Mouse (Mus musculus) heart, embryonic 15.5 days (tissue): Measurements from ENCODE around the gene Scap. TPM values are rescaled to one million over a fixed set of nuclear protein-coding genes. Genes with fewer than 3 reads are reported as not detected.
"Not testable (repeated sequence)": the region's sequence is repeated elsewhere in the genome, so short reads cannot be mapped to it uniquely, and the experiment has no call there.

Source experiments
- ATAC-seq: fragments of 200-750 bp; cut with Nextera tagmentation; replicated peaks from 2 replicates; pipeline ENCODE4 v1.8.0; 2017; ENCODE audit warnings: low read depth, moderate TSS enrichment; ENCODE audit not compliant: insufficient number of reproducible peaks, insufficient read depth, low FRiP score
- H3K27ac ChIP-seq: fragments of 300-500 bp; sonication (generic); 2 replicates; pipeline ENCODE4 v1.5.1; 2015; ENCODE audit warnings: mild to moderate bottlenecking, inconsistent platforms
- H3K27me3 ChIP-seq: fragments of 300-500 bp; sonication (generic); 2 replicates; pipeline ENCODE4 v1.6.1; 2015; ENCODE audit warnings: inconsistent platforms
- H3K36me3 ChIP-seq: fragments of 300-500 bp; sonication (generic); 2 replicates; pipeline ENCODE4 v1.6.1; 2015; ENCODE audit warnings: mild to moderate bottlenecking, inconsistent platforms
- H3K4me1 ChIP-seq: fragments of 300-500 bp; sonication (generic); replicated peaks from 2 replicates; pipeline ENCODE4 v1.6.1; 2015; ENCODE audit warnings: inconsistent platforms
- H3K4me2 ChIP-seq: fragments of 300-500 bp; sonication (generic); 2 replicates; pipeline ENCODE4 v1.6.1; 2015; ENCODE audit warnings: inconsistent platforms, mild to moderate bottlenecking, moderate library complexity
- H3K4me3 ChIP-seq: fragments of 300-500 bp; sonication (generic); 2 replicates; pipeline ENCODE4 v1.5.1; 2015; ENCODE audit warnings: mild to moderate bottlenecking, inconsistent platforms
- H3K9ac ChIP-seq: fragments of 300-500 bp; sonication (generic); 2 replicates; pipeline ENCODE4 v1.6.1; 2015; ENCODE audit warnings: mild to moderate bottlenecking, inconsistent platforms
- H3K9me3 ChIP-seq: fragments of 300-500 bp; sonication (generic); replicated peaks from 2 replicates; pipeline ENCODE4 v1.6.1; 2016; ENCODE audit warnings: inconsistent platforms
- WGBS: fragments of 180-500 bp; shearing (Covaris S2); methylation state at CpG from one replicate; pipeline ENCODE4 v1.1.7; 2015; ENCODE audit warnings: mixed read lengths; 5-methylcytosine and 5-hydroxymethylcytosine counted together
- polyA plus RNA-seq: library from polyadenylated mRNA; unstranded; fragments of >200 nt; fragmentation: Nextera tagmentation; extraction: Ambion mirVana; gene quantifications from 2 replicates; pipeline ENCODE4 v1.2.1, GENCODE M21; 2015

Gene Scap
- polyA plus RNA-seq, 1 experiment from 2014 or later, result 17.5 TPM

GRCm38 (mm10) chr9:110314706-110315105, 18.4 kb upstream of the Scap start:
- no peaks in the 10 kb centered on the region for H3K9me3 ChIP-seq
- no peak overlapping the region for H3K4me3 ChIP-seq
- no peak overlapping the region for H3K4me2 ChIP-seq
- peaks cover 30% of the 10 kb centered on the region; the same call in 1 of the 2 replicates for H3K36me3 ChIP-seq
- no peaks in the 10 kb centered on the region for H3K4me1 ChIP-seq
- H3K27ac ChIP-seq, result no peak overlapping the region
- WGBS, result 72% methylated on average over 5 of the region's 5 CpGs
- ATAC-seq, result no peak
- no peak overlapping the region for H3K9ac ChIP-seq
- H3K27me3 ChIP-seq, result no peaks in the 10 kb centered on the region

GRCm38 (mm10) chr9:110315410-110315809, 17.7 kb upstream of the Scap start:
- Histone ChIP-seq H3K4me1 (no peaks in the 10 kb centered on the region), H3K9me3 (no peaks in the 10 kb centered on the region), H3K4me3 (no peak overlapping the region), H3K4me2 (no peak overlapping the region), H3K9ac (no peak overlapping the region), H3K36me3 (peaks cover 24% of the 10 kb centered on the region; the same call in 1 of the 2 replicates), H3K27ac (no peak overlapping the region), H3K27me3 (no peaks in the 10 kb centered on the region)
- 89% methylated on average over 6 of the region's 6 CpGs for WGBS
- no peak for ATAC-seq

DNA sequence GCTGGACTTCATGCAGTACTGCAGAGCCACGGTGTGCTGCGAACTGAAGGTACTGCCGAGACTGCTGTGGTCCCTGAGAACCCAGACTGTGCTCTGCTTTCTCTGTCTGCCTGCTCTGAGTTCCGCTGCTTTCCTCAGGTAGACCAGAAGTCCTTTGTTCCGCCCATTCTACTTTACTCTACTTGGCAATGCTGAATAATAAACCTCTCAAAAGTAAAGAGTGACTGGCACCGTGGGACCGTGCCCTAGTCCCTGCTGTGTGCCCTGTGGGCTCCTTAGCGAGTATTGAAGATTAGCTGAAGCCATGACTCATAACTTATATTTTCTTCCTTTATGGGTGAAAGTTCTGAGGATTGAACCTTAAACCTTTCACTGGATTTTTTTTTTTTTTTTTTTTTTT, 17.2 kb upstream of the Scap start:
- H3K4me3 ChIP-seq, result no peak overlapping the region
- H3K4me2 ChIP-seq, result no peak overlapping the region
- ATAC-seq, result no peak
- H3K27me3 ChIP-seq, result no peaks in the 10 kb centered on the region
- H3K36me3 ChIP-seq, result peaks cover 19% of the 10 kb centered on the region; the same call in 1 of the 2 replicates
- H3K9ac ChIP-seq, result no peak overlapping the region
- H3K4me1 ChIP-seq, result no peaks in the 10 kb centered on the region
- no peaks in the 10 kb centered on the region for H3K9me3 ChIP-seq
- 90% methylated on average over 8 of the region's 8 CpGs for WGBS
- H3K27ac ChIP-seq, result no peak overlapping the region

DNA sequence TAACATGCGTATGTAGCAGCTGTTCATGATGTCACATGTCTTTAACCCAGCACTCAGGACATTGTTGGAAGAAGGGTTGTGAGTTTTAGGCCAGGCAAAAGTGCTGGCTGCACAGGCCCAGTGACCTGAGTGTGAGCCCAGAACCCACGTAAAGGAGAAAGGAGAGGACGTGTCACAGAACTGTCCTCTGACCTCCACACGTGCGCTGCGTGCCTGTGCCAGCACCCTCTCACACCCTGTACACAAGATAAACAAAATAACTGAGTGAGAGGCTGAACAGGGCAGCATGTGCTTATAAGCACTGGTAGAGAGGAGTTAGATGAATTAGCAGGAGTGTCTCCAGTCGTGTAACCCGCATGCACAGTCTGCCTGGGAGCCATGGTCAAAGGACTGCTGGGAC, 16.6 kb upstream of the Scap start:
- Histone ChIP-seq H3K4me3 (no peak overlapping the region), H3K9ac (no peak overlapping the region), H3K4me1 (no peaks in the 10 kb centered on the region), H3K4me2 (no peak overlapping the region), H3K9me3 (no peaks in the 10 kb centered on the region), H3K27me3 (no peaks in the 10 kb centered on the region), H3K36me3 (peaks cover 22% of the 10 kb centered on the region; the same call in 1 of the 2 replicates), H3K27ac (no peak overlapping the region)
- no peak for ATAC-seq
- WGBS, result 89% methylated on average over 8 of the region's 8 CpGs

GRCm38 (mm10) chr9:110320769-110321168, 12.3 kb upstream of the Scap start:
- Histone ChIP-seq H3K4me3 (no peak overlapping the region), H3K36me3 (peaks cover 16% of the 10 kb centered on the region; the same call in 1 of the 2 replicates), H3K4me1 (no peaks in the 10 kb centered on the region), H3K4me2 (no peak overlapping the region), H3K27ac (no peak overlapping the region), H3K9ac (no peak overlapping the region), H3K9me3 (no peaks in the 10 kb centered on the region), H3K27me3 (no peaks in the 10 kb centered on the region)
- no peak for ATAC-seq
- WGBS, result 90% methylated on average over 10 of the region's 10 CpGs

DNA sequence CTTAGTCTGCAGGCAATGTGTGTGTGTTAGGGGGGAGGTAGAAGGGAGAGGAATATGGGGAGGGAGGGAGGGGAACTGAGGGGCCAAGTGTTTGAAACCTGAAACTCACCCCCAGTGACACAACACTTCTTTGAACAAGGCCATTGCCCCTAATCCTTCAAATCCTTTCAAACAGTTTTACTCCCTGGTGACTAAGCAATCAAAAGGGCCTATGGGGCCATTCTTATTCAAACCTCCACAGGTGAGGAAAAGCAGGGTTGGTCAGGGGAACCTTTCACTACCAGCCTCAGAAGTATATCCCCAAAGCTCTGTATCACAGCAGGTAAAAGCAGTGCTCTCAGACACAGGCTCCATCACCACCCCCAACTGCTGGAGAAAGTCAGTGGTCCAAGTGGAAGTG, 10.1 kb upstream of the Scap start:
- no peak overlapping the region for H3K27ac ChIP-seq
- H3K4me3 ChIP-seq, result no peak overlapping the region
- no peaks in the 10 kb centered on the region for H3K4me1 ChIP-seq
- no peak overlapping the region for H3K9ac ChIP-seq
- H3K4me2 ChIP-seq, result no peak overlapping the region
- H3K36me3 ChIP-seq, result peaks cover 9% of the 10 kb centered on the region; the same call in 1 of the 2 replicates
- no peaks in the 10 kb centered on the region for H3K27me3 ChIP-seq
- H3K9me3 ChIP-seq, result no peaks in the 10 kb centered on the region
- no peak for ATAC-seq

DNA sequence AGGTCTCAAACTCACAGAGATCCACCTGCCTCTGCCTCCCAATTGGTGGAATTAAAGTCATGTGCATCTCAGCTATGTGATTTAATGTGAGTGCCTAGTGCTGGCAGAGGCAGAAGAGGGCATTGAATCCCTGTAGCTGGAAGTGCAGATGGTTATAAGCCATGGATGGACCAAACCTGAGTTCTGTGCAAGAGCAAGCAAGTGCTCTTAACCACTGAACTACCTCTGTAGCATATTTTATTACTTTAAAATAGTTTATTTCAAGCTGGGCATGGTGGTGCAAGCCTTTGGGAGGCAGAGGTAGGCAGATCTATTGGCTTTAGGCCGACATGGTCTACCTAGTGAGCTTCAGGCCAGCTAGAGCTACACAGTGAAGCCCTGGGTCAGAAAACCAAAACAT, 8.9 kb upstream of the Scap start:
- H3K36me3 ChIP-seq, result peaks cover 9% of the 10 kb centered on the region; the same call in 1 of the 2 replicates
- H3K4me2 ChIP-seq, result no peak overlapping the region
- H3K9me3 ChIP-seq, result no peaks in the 10 kb centered on the region
- H3K27ac ChIP-seq, result no peak overlapping the region
- no peaks in the 10 kb centered on the region for H3K27me3 ChIP-seq
- ATAC-seq, result no peak
- H3K9ac ChIP-seq, result no peak overlapping the region
- H3K4me1 ChIP-seq, result no peaks in the 10 kb centered on the region
- 83% methylated on average over 1 of the region's 1 CpGs for WGBS
- H3K4me3 ChIP-seq, result no peak overlapping the region

- ATAC-seq, result no peak
- Histone ChIP-seq H3K36me3 (no peaks in the 10 kb centered on the region), H3K4me1 (0 out of 2 replicates have a peak, but pooled peaks cover 2% of the 10 kb centered on the region), H3K4me2 (no peak overlapping the region), H3K4me3 (no peak overlapping the region), H3K9ac (no peak overlapping the region), H3K27me3 (no peaks in the 10 kb centered on the region), H3K9me3 (no peaks in the 10 kb centered on the region), H3K27ac (no peak overlapping the region)
- 62% methylated on average over 2 of the region's 2 CpGs for WGBS
Observed at GRCm38 (mm10) chr9:110328178-110328577, 4.9 kb upstream of the Scap start.

GRCm38 (mm10) chr9:110328946-110329630, 4.0 kb upstream of the Scap start:
- H3K4me1 ChIP-seq, result peaks cover 7% of the 10 kb centered on the region
- no peaks in the 10 kb centered on the region for H3K27me3 ChIP-seq
- H3K27ac ChIP-seq, result 0 out of 2 replicates have a peak overlapping the region, but pooled peaks have one; percentile 31
- H3K9me3 ChIP-seq, result no peaks in the 10 kb centered on the region
- H3K9ac ChIP-seq, result no peak overlapping the region
- 39% methylated on average over 5 of the region's 5 CpGs for WGBS
- no peak for ATAC-seq
- no peaks in the 10 kb centered on the region for H3K36me3 ChIP-seq
- H3K4me2 ChIP-seq, result peak overlapping the region; percentile 34; the same call in 1 of the 2 replicates
- no peak overlapping the region for H3K4me3 ChIP-seq

- H3K9ac ChIP-seq, result no peak overlapping the region
- no peaks in the 10 kb centered on the region for H3K9me3 ChIP-seq
- H3K27ac ChIP-seq, result 0 out of 2 replicates have a peak overlapping the region, but pooled peaks have one; percentile 31
- no peaks in the 10 kb centered on the region for H3K27me3 ChIP-seq
- peak overlapping the region; percentile 34; the same call in 1 of the 2 replicates for H3K4me2 ChIP-seq
- no peak for ATAC-seq
- WGBS, result 70% methylated on average over 21 of the region's 21 CpGs
- no peaks in the 10 kb centered on the region for H3K36me3 ChIP-seq
- H3K4me1 ChIP-seq, result peaks cover 7% of the 10 kb centered on the region
- H3K4me3 ChIP-seq, result no peak overlapping the region
Observed at GRCm38 (mm10) chr9:110329655-110330054, 3.4 kb upstream of the Scap start.

DNA sequence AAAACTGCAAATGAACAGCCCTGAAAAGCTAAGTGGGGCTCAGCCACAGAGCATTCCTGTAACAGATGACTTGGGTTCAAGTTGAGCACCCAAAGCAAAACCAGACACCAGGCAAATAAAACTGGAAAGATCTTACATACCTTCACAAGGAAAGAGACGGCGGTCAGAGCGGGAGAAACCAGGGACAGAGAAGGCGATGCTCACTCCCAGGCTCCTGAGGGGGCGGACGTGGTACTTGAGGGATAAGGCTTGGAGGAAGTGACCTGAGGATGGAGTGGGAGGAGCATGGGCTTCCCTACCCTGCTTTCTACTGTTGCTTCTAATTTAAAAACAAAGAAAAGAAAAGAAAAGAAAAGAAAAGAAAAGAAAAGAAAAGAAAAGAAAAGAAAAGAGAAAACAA, 2.7 kb upstream of the Scap start:
- Histone ChIP-seq H3K4me3 (no peak overlapping the region), H3K4me1 (peaks cover 7% of the 10 kb centered on the region), H3K27me3 (no peaks in the 10 kb centered on the region), H3K9me3 (no peaks in the 10 kb centered on the region), H3K36me3 (no peaks in the 10 kb centered on the region), H3K4me2 (no peak overlapping the region), H3K9ac (no peak overlapping the region), H3K27ac (no peak overlapping the region)
- no peak for ATAC-seq
- WGBS, result 49% methylated on average over 6 of the region's 6 CpGs

DNA sequence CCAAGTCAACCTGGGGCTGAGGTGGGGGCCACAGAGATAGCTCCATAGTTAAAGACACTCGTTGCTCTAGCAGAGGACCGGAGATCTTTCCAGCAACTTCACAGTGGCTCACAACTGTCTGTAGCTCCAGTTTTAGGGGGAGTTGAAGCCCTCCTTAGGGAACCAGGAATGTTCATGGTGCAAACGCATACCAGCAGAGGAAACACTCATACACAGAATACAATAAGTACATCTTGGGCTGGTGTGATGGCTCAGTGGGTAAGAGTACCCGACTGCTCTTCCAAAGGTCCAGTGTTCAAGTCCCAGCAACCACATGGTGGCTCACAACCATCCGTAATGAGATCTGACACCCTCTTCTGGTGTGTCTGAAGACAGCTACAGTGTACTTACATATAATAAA, 2.2 kb upstream of the Scap start:
- 87% methylated on average over 5 of the region's 5 CpGs for WGBS
- not testable (repeated sequence) for ATAC-seq, H3K4me2 ChIP-seq

More for the DNA sequence above, 2.2 kb upstream of the Scap start:
- H3K36me3 ChIP-seq, H3K4me1 ChIP-seq, H3K27ac ChIP-seq, H3K4me3 ChIP-seq, H3K27me3 ChIP-seq, H3K9ac ChIP-seq, H3K9me3 ChIP-seq: not testable (repeated sequence)
